ENCODE assay signal across 8 mouse cellular contexts in genomic region chr5:115531671-115532270, GRCm38 (mm10). TPM values are rescaled to one million over a fixed set of nuclear protein-coding genes. Genes with fewer than 3 reads are reported as not detected.
DNase-seq lines count a peak whose midpoint lies in the region; ATAC-seq and TF ChIP-seq lines count a peak whose summit lies in the region.

No protein-coding gene starts in this region.

- no peak for TF ChIP-seq CTCF in heart, postnatal 0 days (IDR thresholded peaks at IDR 0.05; ENCODE audit: low read depth)

- H3K36me3 ChIP-seq in erythroblast, embryonic 14.5 days (ENCODE audit: control insufficient read depth) = no peaks in the 10 kb centered on the region
- no peaks in the 10 kb centered on the region for H3K36me3 ChIP-seq in heart, postnatal 0 days (replicated peaks; ENCODE audit: control insufficient read depth, insufficient read depth, low read length)

- peak overlapping the region; percentile 44 for H3K4me2 ChIP-seq in heart, postnatal 0 days (ENCODE audit: low read depth, low read length)

- H3K27ac ChIP-seq in heart, postnatal 0 days (ENCODE audit: low read depth) = peak overlapping the region; percentile 93

- peaks cover 55% of the 10 kb centered on the region for H3K4me1 ChIP-seq in erythroblast, embryonic 14.5 days (ENCODE audit: control insufficient read depth)
- peaks cover 78% of the 10 kb centered on the region for H3K4me1 ChIP-seq in heart, postnatal 0 days (ENCODE audit: control insufficient read depth, insufficient read depth)

- peak; percentile 51 for DNase-seq in CD4-positive, CD25-positive, alpha-beta regulatory T cell, adult 2 months (ENCODE audit: low read depth, low spot score)
- DNase-seq in adrenal gland, postnatal 25 days = peak; percentile 78
- DNase-seq in heart, postnatal 0 days (ENCODE audit: low spot score) = peak; percentile 90
- DNase-seq in layer of hippocampus, adult 8-10 months (ENCODE audit: low spot score in 2 of 2) = peak; percentile 65
- peak; percentile 93 for DNase-seq in lung, postnatal 10 days
- peak; percentile 56 to 68 for DNase-seq in spleen, postnatal 36 days (ENCODE audit: low spot score in 2 of 2)

- H3K27me3 ChIP-seq in erythroblast, embryonic 14.5 days (ENCODE audit: control insufficient read depth) = peaks cover 17% of the 10 kb centered on the region
- no peaks in the 10 kb centered on the region for H3K27me3 ChIP-seq in heart, postnatal 0 days (ENCODE audit: control insufficient read depth, insufficient read depth, low read length)

- no peaks in the 10 kb centered on the region for H3K9me3 ChIP-seq in erythroblast, embryonic 14.5 days (ENCODE audit: control insufficient read depth, low read length)
- H3K9me3 ChIP-seq in heart, postnatal 0 days (replicated peaks; ENCODE audit: control insufficient read depth, low read length) = no peaks in the 10 kb centered on the region

- 12% methylated on average over 18 of the region's 18 CpGs for WGBS in heart, postnatal 0 days

- peak overlapping the region; percentile 48 for H3K4me3 ChIP-seq in erythroblast, embryonic 14.5 days (replicated peaks)
- H3K4me3 ChIP-seq in heart, postnatal 0 days (ENCODE audit: low read depth, low read length) = 0 out of 2 replicates have a peak overlapping the region, but pooled peaks have one; percentile 6

- no peak for ATAC-seq in CD4-positive, CD25-positive, alpha-beta regulatory T cell, adult 4 months
- peak; percentile 87 for ATAC-seq in heart, postnatal 0 days (ENCODE audit: insufficient read depth, low read depth)

- no peak overlapping the region; the same call in 1 of the 2 replicates for H3K9ac ChIP-seq in heart, postnatal 0 days (replicated peaks; ENCODE audit: low read depth, low read length)

- TF ChIP-seq EP300 in heart, postnatal 0 days (IDR thresholded peaks at IDR 0.05; ENCODE audit: low read depth) = no peak

RNA-seq across cellular contexts. Expression of gene Pxn, which starts 25.3 kb away (rescaled TPM):
- polyA plus RNA-seq in CD4-positive, CD25-positive, alpha-beta regulatory T cell, adult 4 months (2017; shearing (Covaris generic)) = 10 to 100 TPM; 14.5 to 23.4 TPM
- total RNA-seq in adrenal gland, postnatal 25 days (2021) = 38.4 and 45.8 TPM in 2 replicates
- 1.6 and 2.0 TPM in 2 replicates for polyA plus RNA-seq in erythroblast, embryonic 14.5 days (2012)
- total RNA-seq in heart, postnatal 0 days (2014; rRNA removed; ENCODE audit: low replicate concordance) = 66.6 and 68.8 TPM in 2 replicates
- polyA plus RNA-seq in heart, postnatal 0 days (2015; fragmentation: Nextera tagmentation; extraction: Ambion mirVana) = 19.3 and 19.9 TPM in 2 replicates
- 10 to 100 TPM; 38.1 to 45.8 (median 40.2) TPM for total RNA-seq in layer of hippocampus, adult 8-10 months (2022)

RNA-seq across cellular contexts. Expression of gene Rplp0, which starts 27.5 kb away (rescaled TPM):
- 1,000 to 10,000 TPM; 4,123 to 4,128 TPM for polyA plus RNA-seq in CD4-positive, CD25-positive, alpha-beta regulatory T cell, adult 4 months (2017; shearing (Covaris generic))
- total RNA-seq in adrenal gland, postnatal 25 days (2021) = 743 and 806 TPM in 2 replicates
- 550 and 832 TPM in 2 replicates for polyA plus RNA-seq in erythroblast, embryonic 14.5 days (2012)
- total RNA-seq in heart, postnatal 0 days (2014; rRNA removed; ENCODE audit: low replicate concordance) = 2,397 and 2,522 TPM in 2 replicates
- 877 and 933 TPM in 2 replicates for polyA plus RNA-seq in heart, postnatal 0 days (2015; fragmentation: Nextera tagmentation; extraction: Ambion mirVana)
- total RNA-seq in layer of hippocampus, adult 8-10 months (2022) = 100 to 1,000 TPM; 188 to 289 (median 230) TPM

RNA-seq across cellular contexts. Expression of gene Gcn1l1, which starts 33.3 kb away (rescaled TPM):
- 10 to 100 TPM; 25.2 to 36.2 TPM for polyA plus RNA-seq in CD4-positive, CD25-positive, alpha-beta regulatory T cell, adult 4 months (2017; shearing (Covaris generic))
- 71.9 and 76.6 TPM in 2 replicates for total RNA-seq in adrenal gland, postnatal 25 days (2021)
- 3.0 TPM in 2 replicates for polyA plus RNA-seq in erythroblast, embryonic 14.5 days (2012)
- 38.3 and 42.8 TPM in 2 replicates for total RNA-seq in heart, postnatal 0 days (2014; rRNA removed; ENCODE audit: low replicate concordance)
- polyA plus RNA-seq in heart, postnatal 0 days (2015; fragmentation: Nextera tagmentation; extraction: Ambion mirVana) = 12.9 and 13.6 TPM in 2 replicates
- total RNA-seq in layer of hippocampus, adult 8-10 months (2022) = 10 to 100 TPM; 72.7 to 85.7 (median 77.4) TPM

RNA-seq across cellular contexts. Expression of gene Sirt4, which starts 47.2 kb away (rescaled TPM):
- polyA plus RNA-seq in CD4-positive, CD25-positive, alpha-beta regulatory T cell, adult 4 months (2017; shearing (Covaris generic)) = 10 to 100 TPM in 1 of 2 experiments, 1 to 10 TPM in 1; 9.9 to 18.6 TPM
- 25.2 and 38.3 TPM in 2 replicates for total RNA-seq in adrenal gland, postnatal 25 days (2021)
- polyA plus RNA-seq in erythroblast, embryonic 14.5 days (2012) = 0.23 and 0.45 TPM in 2 replicates
- 13.8 and 29.0 TPM in 2 replicates for total RNA-seq in heart, postnatal 0 days (2014; rRNA removed; ENCODE audit: low replicate concordance)
- 14.5 and 15.4 TPM in 2 replicates for polyA plus RNA-seq in heart, postnatal 0 days (2015; fragmentation: Nextera tagmentation; extraction: Ambion mirVana)
- 10 to 100 TPM; 34.0 to 58.6 (median 41.9) TPM for total RNA-seq in layer of hippocampus, adult 8-10 months (2022)
